Mouse (Mus musculus) liver, postnatal 0 days (tissue): ENCODE data around the gene 1810013L24Rik.

Experiments
- CTCF ChIP-seq: sonication (generic); IDR thresholded peaks from 2 replicates; pipeline ENCODE4 v1.5.1; 2016; ENCODE audit warnings: antibody characterized with exemption, low read depth
- EP300 ChIP-seq: IDR thresholded peaks from 2 replicates; pipeline ENCODE4 v1.6.1; 2016; ENCODE audit warnings: antibody characterized with exemption, low read depth, mild to moderate bottlenecking

DNA sequence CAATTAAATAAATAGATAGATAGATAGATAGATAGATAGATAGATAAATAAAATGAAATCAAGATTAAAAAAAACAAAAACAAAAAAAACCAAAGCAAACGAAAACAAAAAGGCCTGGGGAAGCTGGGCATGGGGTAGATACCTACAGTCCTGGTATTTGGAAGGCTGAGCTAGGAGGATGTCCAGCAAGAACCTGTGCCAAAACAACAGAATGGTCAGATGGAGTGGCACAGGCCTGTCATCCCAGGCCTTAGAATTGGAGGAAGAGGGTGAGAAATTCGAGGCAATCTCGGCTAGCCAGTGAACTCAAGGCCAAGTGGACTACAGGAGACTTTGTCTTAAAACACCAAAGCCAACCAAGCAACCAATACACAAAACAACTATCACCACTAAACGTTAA lies 12.0 kb upstream of the 1810013L24Rik start:
- TF ChIP-seq CTCF: no peak
- no peak for TF ChIP-seq EP300
